Mouse (Mus musculus) megakaryocyte-erythroid progenitor cell, adult 5-6 weeks (primary cell): Measurements from ENCODE around the gene Prpf4. TPM values are rescaled to one million over a fixed set of nuclear protein-coding genes. Genes with fewer than 3 reads are reported as not detected.

ENCODE experiments used
- ATAC-seq: replicated peaks from 2 replicates; pipeline ENCODE4 v1.8.0; 2016; ENCODE audit warnings: mild to moderate bottlenecking, inconsistent platforms; ENCODE audit not compliant: severe bottlenecking, poor library complexity, low FRiP score, low TSS enrichment
- total RNA-seq, 2 experiments: library from RNA; stranded (forward) in 1 of 2; stranded (reverse) in 1 of 2; fragments of 200-1000, 215-1000 nt in 1 of 2; fragments of >200 nt in 1 of 2; fragmentation: Nextera tagmentation in 1 of 2; gene quantifications; 2 replicates each; pipeline ENCODE4 v1.2.3; 2014 to 2017

The Prpf4 gene
- total RNA-seq (2014; fragmentation: Nextera tagmentation) (18.3 and 29.0 TPM in 2 replicates), total RNA-seq (2017) (22.0 and 25.4 TPM in 2 replicates)

DNA sequence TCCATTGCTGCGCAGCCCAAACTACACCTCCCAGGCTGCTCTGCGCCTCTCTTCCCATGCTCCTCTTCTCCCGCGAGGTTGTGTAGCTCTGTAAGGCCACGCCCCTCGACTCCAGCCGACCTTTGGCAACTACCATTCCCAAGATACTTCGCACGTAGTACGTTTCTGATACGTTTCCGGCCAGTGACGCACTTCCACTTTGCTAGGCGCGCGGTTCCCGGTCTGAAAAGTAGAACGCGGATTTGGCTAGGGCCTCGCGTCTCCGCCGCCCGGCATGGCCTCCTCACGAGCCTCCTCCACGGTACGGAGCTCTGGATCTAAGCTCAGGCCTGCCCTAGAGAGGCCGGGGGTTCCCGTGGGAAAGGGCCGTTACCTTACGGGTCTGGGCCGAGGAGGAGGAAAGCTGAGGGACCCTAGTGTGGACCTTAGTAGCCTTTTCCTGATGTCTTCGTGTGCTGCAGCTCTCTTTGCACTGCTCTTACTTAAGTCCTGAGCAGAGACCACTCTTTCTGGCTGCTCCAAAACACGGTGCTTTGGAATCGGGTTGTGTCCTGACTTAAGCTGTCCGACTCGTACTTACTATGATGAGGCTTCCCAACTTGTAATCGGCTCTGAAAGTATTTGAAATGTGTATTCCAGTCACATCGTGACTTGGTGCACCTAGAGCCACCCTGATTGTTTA is at the start of gene Prpf4, which contains the start of gene Cdc26:
Prpf4 (plus strand) TSS at position 197 of the 682 bp plus-strand sequence.
Cdc26 (minus strand) TSS at position 42 of the 682 bp plus-strand sequence.
- ATAC-seq = peak; percentile 96

DNA sequence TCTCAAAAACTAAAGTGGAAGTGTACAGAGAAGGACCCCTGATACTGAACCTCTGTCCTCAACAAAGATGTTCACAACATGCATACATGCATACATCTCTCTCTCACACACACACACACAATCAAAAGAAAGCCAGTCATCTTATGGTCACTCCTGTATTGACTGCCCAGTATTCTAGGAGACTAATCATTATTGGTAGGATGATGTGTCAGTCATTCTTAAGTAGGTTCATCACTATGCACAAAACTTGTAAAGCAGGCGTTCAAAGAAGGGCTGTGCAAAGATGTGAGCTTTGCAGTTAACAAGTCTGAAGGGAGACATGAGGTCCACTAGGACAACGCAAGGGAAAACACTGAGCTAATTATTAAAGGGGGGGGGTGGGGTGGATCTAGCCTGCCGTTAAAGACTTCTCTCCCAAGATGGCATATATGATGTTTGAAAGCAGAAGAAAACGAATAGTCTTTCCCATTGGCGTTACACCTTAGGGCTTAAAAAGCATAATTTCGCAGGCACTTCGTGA is 49.3 kb upstream of the Prpf4 start:
- ATAC-seq = no peak

DNA sequence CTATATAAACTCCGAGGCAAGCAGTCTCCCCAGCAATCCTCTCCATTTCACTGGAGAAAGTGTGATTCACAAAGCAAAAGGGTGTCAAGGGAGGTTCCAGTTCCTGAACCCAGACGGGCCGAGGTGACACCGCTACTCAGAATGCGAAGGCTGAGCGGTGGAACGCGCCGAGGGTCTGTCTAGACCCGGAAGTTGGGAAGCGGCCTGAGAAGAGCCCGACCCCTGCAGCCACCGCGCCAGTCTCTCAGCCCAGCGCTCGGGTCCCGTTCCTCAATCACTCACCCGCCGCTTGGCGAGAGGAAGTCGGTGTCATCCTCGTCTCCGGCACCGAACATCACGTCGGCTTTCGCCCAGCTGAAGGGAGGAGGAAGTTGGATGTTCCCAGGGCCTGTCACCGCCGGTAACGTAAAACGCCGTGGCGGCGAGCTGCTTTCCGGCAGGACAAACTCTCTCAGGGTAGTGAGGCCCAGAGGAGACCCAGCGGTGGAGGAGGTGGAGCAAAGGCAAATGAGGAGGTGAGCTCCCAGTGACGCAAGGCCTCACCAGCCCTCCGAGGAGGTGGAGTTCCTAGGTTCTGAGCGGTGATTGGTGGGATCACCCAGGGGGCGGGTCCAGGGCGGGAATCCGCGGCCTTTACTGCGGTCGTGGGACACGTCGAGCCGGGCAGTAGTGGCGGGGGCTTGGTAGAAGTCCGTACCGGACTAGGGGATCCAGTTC is 48.4 kb upstream of the Prpf4 start, which contains the start of the genes Fkbp15 and Slc31a1:
Fkbp15 (minus strand) TSS at position 461 of the 717 bp plus-strand sequence.
Slc31a1 (plus strand) TSS at position 640 of the 717 bp plus-strand sequence.
- peak; percentile 100 for ATAC-seq

DNA sequence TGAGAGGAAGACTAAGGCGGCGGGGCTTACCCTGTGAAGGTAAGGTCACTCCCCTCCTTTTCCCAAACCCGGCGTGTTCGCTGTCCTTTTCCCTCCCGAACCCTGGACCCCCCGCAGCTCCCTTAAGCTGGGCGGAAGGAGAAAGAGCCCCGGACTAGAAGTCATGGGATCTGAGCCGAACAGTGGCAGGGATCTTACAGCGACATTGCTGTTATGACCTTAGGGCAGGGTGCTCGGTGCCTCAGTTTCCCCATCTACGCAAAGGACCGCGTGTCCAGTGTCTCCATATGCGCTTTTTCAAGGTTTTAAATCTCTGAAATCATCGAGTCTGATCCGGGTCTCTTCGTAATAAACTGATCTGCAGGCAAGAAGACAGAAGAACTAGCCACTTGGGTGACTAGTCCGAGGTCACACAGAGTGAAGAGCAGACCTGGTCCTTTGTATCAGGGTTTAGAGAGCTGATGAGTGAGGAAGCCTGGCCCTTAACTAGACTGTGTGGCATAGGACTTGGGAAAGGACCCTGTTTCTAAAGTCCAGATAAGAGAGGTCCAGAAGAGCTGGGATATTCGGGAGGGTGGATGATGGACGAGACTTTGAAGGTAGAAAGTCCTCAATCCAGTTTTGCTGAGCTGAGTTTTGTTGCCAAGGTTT is 47.7 kb upstream of the Prpf4 start:
- no peak for ATAC-seq

DNA sequence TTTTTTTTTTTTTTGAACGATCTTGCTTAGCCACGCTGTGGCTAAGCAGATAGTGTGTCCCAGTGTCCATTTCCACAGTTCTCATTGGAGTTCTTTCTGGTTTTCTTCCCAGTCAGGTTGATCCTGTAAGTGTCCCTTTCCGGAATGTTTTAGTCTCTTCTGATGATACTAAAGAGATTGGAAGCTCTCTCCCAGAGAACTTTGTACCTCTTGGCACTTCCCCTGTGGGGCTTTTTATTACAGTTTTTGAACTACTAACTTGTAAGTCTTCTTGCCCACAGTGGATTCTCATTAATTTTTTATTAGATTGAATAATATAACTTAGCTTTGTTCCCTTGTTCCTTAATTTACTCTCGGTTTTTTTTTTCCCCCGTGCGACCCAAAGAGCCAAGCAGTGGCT is 47.0 kb upstream of the Prpf4 start:
- ATAC-seq = no peak

DNA sequence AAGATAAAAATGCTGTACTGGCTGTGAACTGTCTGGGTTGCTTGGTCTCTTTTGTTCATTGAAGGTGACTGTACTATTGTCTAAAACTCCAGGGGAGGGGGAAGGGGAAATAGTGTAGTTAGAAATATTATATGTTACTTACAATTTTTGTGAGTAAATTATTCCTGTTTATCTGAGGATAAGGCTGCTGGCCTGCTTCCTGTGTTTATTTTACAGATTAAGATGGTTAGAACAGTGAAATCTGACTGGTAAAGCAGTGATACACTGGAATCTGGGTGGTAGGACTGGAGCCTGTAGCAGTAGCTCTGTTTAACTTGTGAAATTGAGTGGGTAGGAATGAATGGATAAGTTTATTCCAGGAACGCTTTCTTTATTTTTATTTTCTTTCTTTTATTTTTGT is 46.6 kb upstream of the Prpf4 start:
- ATAC-seq = no peak

DNA sequence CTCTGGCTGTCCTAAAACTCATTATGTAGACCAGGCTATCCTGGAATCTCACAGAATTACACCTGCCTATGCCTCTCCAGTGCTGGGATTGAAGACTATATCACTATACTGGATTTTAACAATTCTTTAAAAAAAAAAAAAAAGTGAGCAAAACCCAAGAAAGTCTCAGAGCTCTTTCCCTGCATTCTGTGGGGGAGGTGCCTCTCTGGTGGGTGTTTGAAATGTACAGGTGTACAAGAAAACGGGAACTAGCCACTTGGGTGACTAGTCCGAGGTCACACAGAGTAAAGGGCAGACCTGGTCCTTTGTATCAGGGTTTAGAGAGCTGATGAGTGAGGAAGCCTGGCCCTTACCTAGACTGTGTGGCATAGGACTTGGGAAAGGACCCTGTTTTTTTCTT is 46.2 kb upstream of the Prpf4 start:
- ATAC-seq = no peak

DNA sequence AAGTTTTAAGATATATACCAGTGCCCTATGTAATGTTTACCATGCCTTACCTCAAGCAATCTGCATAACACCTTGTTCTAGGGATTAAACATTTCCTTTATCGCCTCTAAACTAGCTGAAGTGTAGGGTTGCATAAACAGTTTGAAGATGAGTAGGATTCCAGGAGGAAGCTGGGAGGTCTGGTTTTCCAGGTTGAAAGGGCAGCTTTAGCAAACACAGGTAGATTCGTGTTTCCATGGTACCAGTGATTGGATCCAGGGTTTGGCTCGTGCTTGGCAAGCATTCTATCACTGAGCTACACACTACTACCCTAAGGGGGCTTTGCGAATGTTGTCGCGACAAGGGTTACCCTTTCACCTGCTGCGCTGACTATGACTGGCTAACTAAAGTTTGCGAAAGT is 44.3 kb upstream of the Prpf4 start:
- ATAC-seq = no peak

DNA sequence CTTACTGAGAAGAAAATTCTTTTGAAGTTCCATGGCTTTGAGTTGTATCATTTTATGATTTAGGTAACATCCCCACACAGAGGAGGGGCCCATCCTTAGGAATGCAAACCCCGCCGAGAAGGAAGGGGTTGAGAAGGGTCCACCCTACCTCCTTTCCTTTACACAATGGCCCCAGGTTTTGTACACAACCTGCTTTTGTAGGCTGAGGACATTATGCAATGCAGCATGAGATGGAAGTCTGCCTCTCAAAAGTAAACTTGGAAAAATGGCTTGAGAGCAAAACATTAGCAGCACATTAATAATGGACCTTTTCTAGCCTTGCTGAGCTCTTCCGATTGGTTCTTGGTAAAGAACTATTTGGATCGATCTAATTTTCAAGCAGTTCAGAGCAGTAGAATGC is 42.3 kb upstream of the Prpf4 start:
- ATAC-seq = no peak

DNA sequence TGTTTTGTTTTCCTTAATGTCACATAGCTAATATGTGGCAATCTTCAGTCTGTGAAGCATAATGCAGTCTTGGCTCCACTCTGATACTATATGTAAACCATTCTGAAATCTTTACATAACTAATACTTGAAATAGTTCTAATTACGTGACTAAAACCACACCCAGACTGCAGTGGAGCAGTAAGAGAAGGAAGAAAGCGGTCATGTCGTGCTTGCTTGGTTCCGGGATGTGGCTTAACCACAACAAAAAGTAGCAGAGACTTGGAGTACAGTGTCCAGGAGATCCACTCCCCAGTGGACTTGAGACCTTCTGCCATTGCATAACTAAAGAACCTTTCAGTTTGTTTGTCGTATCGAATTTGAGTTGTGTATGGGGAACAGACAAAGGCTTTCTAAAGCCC is 41.0 kb upstream of the Prpf4 start:
- no peak for ATAC-seq

DNA sequence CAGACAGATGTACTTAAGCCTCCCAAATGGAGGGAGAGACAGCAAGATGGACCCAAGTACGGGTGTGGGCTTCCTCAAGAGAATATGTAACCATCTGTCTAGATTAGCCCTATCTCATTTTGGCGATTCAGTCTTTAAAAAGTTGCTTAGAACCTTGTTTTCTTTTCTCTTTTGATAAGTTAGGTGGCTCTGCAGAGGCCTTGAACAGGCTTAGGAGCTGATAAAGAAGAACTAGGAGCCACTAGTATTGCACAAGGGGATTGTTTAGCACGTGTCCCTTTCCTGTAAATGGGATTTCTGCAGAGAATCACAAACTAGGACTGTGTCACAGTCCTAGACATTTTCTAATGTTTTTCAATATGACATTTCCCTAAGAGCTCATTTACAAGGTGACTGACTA is 39.5 kb upstream of the Prpf4 start:
- ATAC-seq = peak; percentile 58

DNA sequence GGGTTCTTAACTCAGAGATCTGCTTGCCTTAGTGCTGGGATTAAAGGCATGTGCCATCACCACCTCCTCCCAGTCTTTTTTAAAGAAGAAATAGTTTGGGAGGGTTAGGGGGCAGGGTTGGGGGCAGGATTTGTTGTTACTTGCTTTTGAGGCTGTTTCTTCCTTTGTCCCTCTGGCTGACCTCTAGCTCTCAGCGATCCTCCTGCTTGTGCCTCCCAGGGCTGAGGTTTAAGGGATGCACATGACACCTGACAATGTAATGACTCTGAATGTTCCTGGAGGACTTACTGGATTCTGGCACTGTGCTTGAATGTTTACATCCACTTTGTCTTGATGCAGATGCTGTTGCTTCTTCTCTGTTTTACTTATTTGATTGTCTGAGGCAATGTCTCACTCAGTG is 36.2 kb upstream of the Prpf4 start:
- no peak for ATAC-seq

DNA sequence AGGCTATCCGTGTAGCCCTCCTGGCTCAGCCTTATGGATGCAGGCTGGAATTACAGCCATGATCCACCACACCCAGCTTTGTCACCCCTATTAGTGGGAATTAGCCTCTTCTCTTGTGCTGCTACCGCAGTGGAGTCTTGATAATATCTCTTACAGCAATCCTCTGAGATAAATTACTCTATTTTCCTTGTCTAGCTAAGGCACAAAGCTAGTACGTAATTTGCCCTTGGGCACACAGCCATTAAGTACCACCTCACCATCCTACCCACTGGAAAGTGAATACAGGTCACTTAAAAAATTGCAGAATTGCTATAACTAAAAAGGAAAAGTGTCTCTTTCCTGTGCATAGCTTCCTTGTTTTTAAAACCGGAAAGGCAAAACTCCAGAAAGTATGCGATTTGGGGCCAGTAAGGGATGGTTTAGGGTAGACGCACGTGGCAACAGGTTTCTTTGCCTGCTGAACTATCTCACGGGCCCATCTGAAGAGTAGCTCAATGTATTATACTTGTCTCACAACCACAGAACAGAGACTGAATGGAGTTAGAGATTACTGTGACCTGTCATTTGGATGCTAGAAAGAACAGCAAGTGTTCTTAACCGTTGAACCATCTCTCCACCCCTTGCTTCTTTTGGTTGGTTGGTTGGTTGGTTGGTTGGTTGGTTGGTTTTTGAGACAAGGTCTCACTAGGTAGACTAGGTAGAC is 35.6 kb upstream of the Prpf4 start:
- peak; percentile 74 for ATAC-seq

DNA sequence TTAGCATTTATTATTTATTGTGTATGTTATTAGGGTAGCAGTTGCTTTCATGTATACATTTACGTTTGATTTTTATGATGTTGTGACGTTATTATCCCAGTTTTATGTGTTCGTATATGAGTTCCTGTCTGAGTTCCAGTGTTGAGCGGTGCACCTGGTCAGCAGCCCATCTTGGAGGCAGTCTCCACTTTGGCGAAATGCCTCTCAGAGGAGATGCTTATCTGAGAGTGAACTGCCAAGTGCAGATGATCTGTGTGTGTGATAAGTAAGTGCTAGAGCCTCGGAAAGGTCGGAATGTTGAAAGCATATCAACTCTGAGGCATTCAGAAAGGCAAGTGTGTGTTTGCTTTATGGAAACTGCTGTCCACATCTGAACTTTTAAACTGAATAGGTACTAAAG is 34.9 kb upstream of the Prpf4 start:
- ATAC-seq = no peak

DNA sequence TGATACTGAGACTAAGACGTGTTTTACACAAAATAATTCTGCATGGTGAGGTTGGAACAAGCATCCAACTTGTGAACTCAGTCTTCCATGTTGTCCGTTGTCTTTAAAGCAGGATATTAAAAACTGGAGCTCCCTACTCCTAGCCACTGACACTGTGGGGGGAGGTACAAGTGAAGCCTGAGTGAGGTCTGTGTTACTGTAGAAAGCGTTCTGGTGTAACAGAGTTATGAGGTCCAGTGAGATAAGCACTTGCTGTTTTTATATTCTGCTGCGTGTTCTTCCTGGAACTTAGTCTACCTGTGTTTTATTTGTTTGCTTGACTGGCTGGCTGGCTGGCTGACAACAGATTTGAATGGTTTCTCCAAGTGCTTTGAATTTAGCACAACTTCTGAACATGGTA is 34.3 kb upstream of the Prpf4 start:
- peak; percentile 45; the same call in 1 of the 2 replicates for ATAC-seq

DNA sequence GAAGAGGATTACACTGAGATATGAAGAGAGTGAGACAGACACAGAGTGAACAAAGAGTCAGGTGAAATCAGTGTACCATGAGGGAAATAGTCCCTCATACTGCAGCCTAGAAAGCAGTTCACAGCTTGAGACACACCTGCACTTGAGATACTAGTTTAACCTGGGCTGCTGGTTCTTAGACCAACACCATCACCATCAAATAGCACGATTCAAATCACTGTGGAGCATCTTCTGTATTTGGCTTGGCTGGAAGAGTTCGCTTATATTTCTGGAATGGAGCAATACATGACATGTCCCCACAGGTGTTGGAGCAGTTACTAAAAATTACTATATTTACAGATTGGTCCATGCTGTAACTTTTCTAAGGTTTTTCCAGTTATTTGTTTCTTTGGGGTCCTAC is 32.5 kb upstream of the Prpf4 start:
- no peak for ATAC-seq

DNA sequence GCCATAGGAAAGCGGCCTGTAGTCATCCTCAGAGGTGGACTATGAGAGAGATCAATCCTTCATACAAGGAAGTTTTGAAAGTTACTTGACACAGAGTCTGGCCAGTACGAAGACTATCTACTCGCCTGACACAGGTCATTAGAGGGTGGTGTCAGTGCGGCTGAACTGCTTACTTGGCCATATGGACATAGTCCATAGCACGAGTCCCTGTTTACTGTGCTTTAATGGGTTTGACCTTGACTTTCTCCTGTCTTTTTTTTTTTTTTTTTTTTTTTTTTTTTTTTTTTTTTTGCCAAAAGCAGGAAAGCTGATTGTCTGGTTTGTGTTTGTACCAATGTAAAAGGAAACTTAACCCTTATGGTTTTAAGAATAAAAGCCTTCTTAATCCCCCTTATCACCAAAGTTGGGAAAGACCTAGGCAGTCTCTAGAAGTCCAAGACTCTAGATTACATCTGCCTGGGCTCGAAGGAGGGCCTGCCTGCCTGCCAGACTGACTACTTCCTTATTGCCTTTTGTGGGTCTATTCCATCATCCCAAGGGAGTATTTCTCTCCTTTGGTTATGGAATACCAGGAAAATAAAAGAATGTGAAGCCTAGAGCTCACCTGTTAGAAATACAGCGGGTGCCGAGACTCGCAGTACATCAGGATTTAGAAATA is 28.7 kb upstream of the Prpf4 start:
- no peak for ATAC-seq

DNA sequence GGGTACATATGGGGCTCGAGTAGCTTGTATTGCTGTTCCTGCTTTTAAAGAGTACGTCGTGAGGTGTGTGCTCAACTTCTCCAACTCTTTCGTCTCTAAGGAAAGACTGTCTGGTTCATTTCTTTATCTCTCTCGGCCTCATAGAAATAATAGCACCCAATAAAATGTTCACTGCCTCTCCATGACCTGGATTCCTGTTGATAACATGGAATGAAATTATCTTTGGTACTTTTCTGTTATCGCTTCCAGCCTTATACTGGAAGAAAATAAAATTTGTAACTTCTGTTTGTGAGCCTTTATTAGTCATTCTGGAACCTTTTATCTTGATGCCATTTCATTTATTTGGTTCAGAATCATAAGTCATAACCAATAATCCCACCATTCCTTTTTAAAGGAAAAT is 25.4 kb upstream of the Prpf4 start:
- ATAC-seq = no peak

DNA sequence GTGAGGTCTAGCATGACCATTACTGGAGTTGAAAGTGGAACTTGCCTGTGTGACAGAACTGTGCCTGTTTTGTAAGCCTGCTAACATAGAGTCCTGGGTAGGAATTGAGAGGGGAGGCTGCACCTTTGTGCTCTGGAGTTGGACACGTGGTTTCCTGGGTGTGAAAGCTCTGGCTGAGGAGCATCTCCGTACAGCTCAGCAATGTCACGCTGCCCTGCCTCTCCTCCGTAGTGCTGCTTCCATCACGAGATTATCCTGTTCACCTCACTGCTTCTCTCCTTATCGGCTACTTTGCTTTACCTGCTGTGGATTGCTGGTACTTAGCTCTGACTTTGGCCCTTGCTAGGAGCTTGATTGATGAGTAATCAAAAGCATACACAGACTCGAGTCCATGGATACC is 24.8 kb upstream of the Prpf4 start:
- ATAC-seq = no peak
